Mouse (Mus musculus) liver, embryonic 11.5 days (tissue): ENCODE data around the gene Elane. TPM values are rescaled to one million over a fixed set of nuclear protein-coding genes. Genes with fewer than 3 reads are reported as not detected.

Experiments used
- microRNA-seq: library from miRNA; unstranded; fragments of <30 nt; microRNA quantifications from one replicate; pipeline ENCODE4, GENCODE M21; 2017; ENCODE audit warnings: borderline number of aligned reads
- polyA plus RNA-seq: library from polyadenylated mRNA; unstranded; fragments of >200 nt; fragmentation: Nextera tagmentation; extraction: Ambion mirVana; gene quantifications from 2 replicates; pipeline ENCODE4 v1.2.1, GENCODE M21; 2014

The Elane gene
- polyA plus RNA-seq, 1 experiment from 2014 or later, result 11.1 TPM

Small RNA genes within 50 kb of the gene (microRNA-seq; reads per million reads assigned to microRNA genes)
- not detected for gene Mir6910

Other genes with a start within 250 kb of the Elane start
- gene Shc2, start 248.3 kb upstream of the Elane start, polyA plus RNA-seq, result 2.0 and 2.1 TPM in 2 replicates
- not detected in 2 replicates for gene Odf3l2, start 240.5 kb upstream of the Elane start, polyA plus RNA-seq
- gene Madcam1, start 221.7 kb upstream of the Elane start, polyA plus RNA-seq, result 1.1 and 1.4 TPM in 2 replicates
- 48.5 and 50.5 TPM in 2 replicates for gene Tpgs1, start 216.9 kb upstream of the Elane start, polyA plus RNA-seq
- gene Cdc34, start 204.1 kb upstream of the Elane start, polyA plus RNA-seq, result 213 and 236 TPM in 2 replicates
- gene Gzmm, start 197.2 kb upstream of the Elane start, polyA plus RNA-seq, result 0.16 and 0.45 TPM in 2 replicates
- gene Bsg, start 181.8 kb upstream of the Elane start, polyA plus RNA-seq, result 992 and 1,001 TPM in 2 replicates
- gene Hcn2, start 169.6 kb upstream of the Elane start, polyA plus RNA-seq, result not detected in 2 replicates
- gene Polrmt, start 139.7 kb upstream of the Elane start, polyA plus RNA-seq, result 36.5 and 41.5 TPM in 2 replicates
- 0.23 TPM in 1 of 2 replicates, not detected in the other for gene Fgf22, start 131.2 kb upstream of the Elane start, polyA plus RNA-seq
- gene Rnf126, start 119.3 kb upstream of the Elane start, polyA plus RNA-seq, result 105 and 119 TPM in 2 replicates
- 1.8 and 2.6 TPM in 2 replicates for gene Fstl3, start 109.0 kb upstream of the Elane start, polyA plus RNA-seq
- 1.5 and 1.7 TPM in 2 replicates for gene Prss57, start 95.3 kb upstream of the Elane start, polyA plus RNA-seq
- gene Palm, start 92.7 kb upstream of the Elane start, polyA plus RNA-seq, result 27.6 and 28.6 TPM in 2 replicates
- gene Misp, start 65.3 kb upstream of the Elane start, polyA plus RNA-seq, result 0.69 and 1.5 TPM in 2 replicates
- 329 and 336 TPM in 2 replicates for gene Ptbp1, start 31.8 kb upstream of the Elane start, polyA plus RNA-seq
- 50.9 and 52.4 TPM in 2 replicates for gene Prtn3, start 11.8 kb upstream of the Elane start, polyA plus RNA-seq
- gene Plppr3, start 11.6 kb upstream of the Elane start, polyA plus RNA-seq, result 17.6 and 20.9 TPM in 2 replicates
- gene Cfd, start 4.6 kb downstream of the Elane start, polyA plus RNA-seq, result not detected in 2 replicates
- 32.6 and 37.4 TPM in 2 replicates for gene Med16, start 22.7 kb downstream of the Elane start, polyA plus RNA-seq
- gene Gm26602, start 24.6 kb downstream of the Elane start, polyA plus RNA-seq, result 7.4 TPM in 1 of 2 replicates, not detected in the other
- 0.66 and 0.75 TPM in 2 replicates for gene Kiss1r, start 30.7 kb downstream of the Elane start, polyA plus RNA-seq
- gene R3hdm4, start 35.0 kb downstream of the Elane start, polyA plus RNA-seq, result 99.4 and 104 TPM in 2 replicates
- 10.8 and 12.4 TPM in 2 replicates for gene Arid3a, start 40.8 kb downstream of the Elane start, polyA plus RNA-seq
- gene Wdr18, start 73.9 kb downstream of the Elane start, polyA plus RNA-seq, result 164 and 171 TPM in 2 replicates
- 0.10 and 0.14 TPM in 2 replicates for gene Grin3b, start 84.5 kb downstream of the Elane start, polyA plus RNA-seq
- gene Tmem259, start 98.1 kb downstream of the Elane start, polyA plus RNA-seq, result 14.9 and 20.2 TPM in 2 replicates
- gene Cnn2, start 102.3 kb downstream of the Elane start, polyA plus RNA-seq, result 115 and 124 TPM in 2 replicates
- gene Abca7, start 110.2 kb downstream of the Elane start, polyA plus RNA-seq, result 7.7 and 8.6 TPM in 2 replicates
- gene Arhgap45, start 130.4 kb downstream of the Elane start, polyA plus RNA-seq, result 29.0 and 29.4 TPM in 2 replicates
- 239 and 256 TPM in 2 replicates for gene Polr2e, start 153.5 kb downstream of the Elane start, polyA plus RNA-seq
- 761 and 762 TPM in 2 replicates for gene Gpx4, start 160.9 kb downstream of the Elane start, polyA plus RNA-seq
- gene Sbno2, start 219.3 kb downstream of the Elane start, polyA plus RNA-seq, result 17.7 and 19.2 TPM in 2 replicates
- gene Stk11, start 229.6 kb downstream of the Elane start, polyA plus RNA-seq, result 25.1 and 33.5 TPM in 2 replicates